Mouse (Mus musculus) forebrain, embryonic 11.5 days (tissue): ENCODE measurements at regions not wholly inside any gene's neighbourhood (a gene's known extent, or its start where the extent isn't known, plus 50 kb on each side); places are given as distances from the start of the nearest gene placed in this dataset.

Source experiments
- ATAC-seq: fragments of 200-750 bp; cut with Nextera tagmentation; replicated peaks from 2 replicates; pipeline ENCODE4 v1.8.0; 2017; ENCODE audit warnings: moderate TSS enrichment; ENCODE audit not compliant: low FRiP score
- DNase-seq: peaks from one replicate; pipeline ENCODE4 v3.0.0-alpha.2; 2017; ENCODE audit warnings: low spot score
- H3K27ac ChIP-seq: fragments of 300-500 bp; sonication (generic); 2 replicates; pipeline ENCODE4 v1.5.1; 2014; ENCODE audit warnings: low read depth, low read length
- H3K27me3 ChIP-seq: fragments of 300-500 bp; sonication (generic); 2 replicates; pipeline ENCODE4 v1.6.1; 2014; ENCODE audit warnings: mild to moderate bottlenecking, low read length, mixed read lengths; ENCODE audit not compliant: control insufficient read depth, insufficient read depth
- H3K36me3 ChIP-seq: fragments of 300-500 bp; sonication (generic); 2 replicates; pipeline ENCODE4 v1.6.1; 2014; ENCODE audit warnings: mild to moderate bottlenecking, low read length, moderate library complexity, mixed read lengths; ENCODE audit not compliant: control insufficient read depth, insufficient read depth
- H3K4me1 ChIP-seq: fragments of 300-500 bp; sonication (generic); replicated peaks from 2 replicates; pipeline ENCODE4 v1.6.1; 2014; ENCODE audit warnings: low read length, mixed read lengths; ENCODE audit not compliant: control insufficient read depth, insufficient read depth
- H3K4me2 ChIP-seq: fragments of 300-500 bp; sonication (generic); 2 replicates; pipeline ENCODE4 v1.6.1; 2014; ENCODE audit warnings: low read depth, mild to moderate bottlenecking, low read length, moderate library complexity, mixed read lengths; ENCODE audit not compliant: severe bottlenecking
- H3K4me3 ChIP-seq: fragments of 300-500 bp; sonication (generic); 2 replicates; pipeline ENCODE4 v1.5.1; 2014; ENCODE audit warnings: low read depth, low read length
- H3K9ac ChIP-seq: fragments of 300-500 bp; sonication (generic); 2 replicates; pipeline ENCODE4 v1.6.1; 2014; ENCODE audit warnings: low read length
- H3K9me3 ChIP-seq: fragments of 300-500 bp; sonication (generic); 2 replicates; pipeline ENCODE4 v1.6.1; 2016; ENCODE audit warnings: low read length, mixed read lengths; ENCODE audit not compliant: control insufficient read depth
- WGBS: fragments of 180-500 bp; shearing (Covaris S2); extraction: QIAGEN DNeasy Blood & Tissue Kit; methylation state at CpG from one replicate; pipeline ENCODE4 v1.1.7; 2014; 5-methylcytosine and 5-hydroxymethylcytosine counted together

- Histone ChIP-seq H3K9me3 (no peaks in the 10 kb centered on the region), H3K4me2 (no peak overlapping the region), H3K4me3 (no peak overlapping the region), H3K4me1 (no peaks in the 10 kb centered on the region), H3K9ac (no peak overlapping the region), H3K27me3 (no peaks in the 10 kb centered on the region), H3K36me3 (no peaks in the 10 kb centered on the region), H3K27ac (no peak overlapping the region)
- ATAC-seq (no peak), DNase-seq (no peak)
- WGBS: 80% methylated on average over 2 of the region's 2 CpGs
These were observed 337.0 kb upstream of the 4930452B06Rik start for GRCm38 (mm10) chr14:9003034-9003433.

GRCm38 (mm10) chr14:9000408-9001092, 334.5 kb upstream of the 4930452B06Rik start:
- DNase-seq (no peak), ATAC-seq (no peak)
- WGBS: 86% methylated on average over 3 of the region's 3 CpGs
- Histone ChIP-seq H3K9me3 (no peaks in the 10 kb centered on the region), H3K27me3 (no peaks in the 10 kb centered on the region), H3K27ac (no peak overlapping the region), H3K36me3 (no peaks in the 10 kb centered on the region), H3K4me3 (no peak overlapping the region), H3K4me2 (no peak overlapping the region), H3K4me1 (no peaks in the 10 kb centered on the region), H3K9ac (no peak overlapping the region)

- ATAC-seq: no peak
- no peaks in the 10 kb centered on the region for H3K9me3 ChIP-seq
- no peaks in the 10 kb centered on the region for H3K36me3 ChIP-seq
- 81% methylated on average over 1 of the region's 1 CpGs for WGBS
- H3K4me3 ChIP-seq: no peak overlapping the region
- no peak overlapping the region for H3K27ac ChIP-seq
- H3K9ac ChIP-seq: no peak overlapping the region
- no peaks in the 10 kb centered on the region for H3K27me3 ChIP-seq
- DNase-seq: no peak
- no peaks in the 10 kb centered on the region for H3K4me1 ChIP-seq
- no peak overlapping the region for H3K4me2 ChIP-seq
These were observed 333.8 kb upstream of the 4930452B06Rik start for GRCm38 (mm10) chr14:8999815-9000214.

- no peak overlapping the region for H3K4me3 ChIP-seq
- H3K27ac ChIP-seq: no peak overlapping the region
- H3K27me3 ChIP-seq: no peaks in the 10 kb centered on the region
- H3K4me2 ChIP-seq: no peak overlapping the region
- H3K4me1 ChIP-seq: no peaks in the 10 kb centered on the region
- ATAC-seq (no peak), DNase-seq (no peak)
- H3K36me3 ChIP-seq: no peaks in the 10 kb centered on the region
- no peak overlapping the region for H3K9ac ChIP-seq
- 97% methylated on average over 1 of the region's 1 CpGs for WGBS
- H3K9me3 ChIP-seq: no peaks in the 10 kb centered on the region
These were observed 327.4 kb upstream of the 4930452B06Rik start for GRCm38 (mm10) chr14:8993421-8993820.

DNA sequence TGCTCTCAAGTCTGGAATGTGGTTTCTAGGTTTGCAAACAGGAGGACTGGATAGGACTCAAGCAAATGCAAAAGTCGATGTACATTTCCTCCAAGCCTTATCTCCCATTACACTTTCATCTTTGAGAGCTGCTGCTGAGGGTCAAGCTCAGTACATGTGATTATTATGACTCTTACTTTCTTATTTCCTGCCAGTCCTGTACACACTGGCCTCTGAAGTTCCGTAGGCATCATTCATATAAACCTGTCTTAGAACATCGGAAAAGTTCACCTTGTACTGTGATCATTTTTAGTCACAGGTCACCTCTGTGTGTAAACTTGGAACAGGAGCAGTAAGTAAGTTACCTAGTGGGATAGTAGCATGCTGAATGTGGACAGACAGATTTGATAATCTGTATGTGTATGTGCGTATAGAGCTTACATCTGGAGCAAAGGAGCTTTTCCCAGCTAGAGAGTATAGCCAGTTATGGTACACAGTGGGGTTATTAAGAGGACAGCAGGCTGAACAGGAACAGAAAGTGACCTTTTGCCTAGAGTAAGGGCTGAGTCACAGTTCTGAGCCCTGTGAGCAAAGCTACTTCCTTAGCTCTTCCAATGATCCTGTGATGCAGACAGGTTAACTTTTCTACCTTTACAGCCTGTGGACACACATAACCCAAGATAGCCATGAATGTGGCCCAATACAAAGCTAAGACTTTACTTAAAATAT, 319.2 kb upstream of the 4930452B06Rik start:
- ATAC-seq (no peak), DNase-seq (no peak)
- no peaks in the 10 kb centered on the region for H3K4me1 ChIP-seq
- H3K27me3 ChIP-seq: no peaks in the 10 kb centered on the region
- H3K27ac ChIP-seq: no peak overlapping the region
- H3K9ac ChIP-seq: no peak overlapping the region
- no peaks in the 10 kb centered on the region for H3K9me3 ChIP-seq
- no peak overlapping the region for H3K4me3 ChIP-seq
- no peaks in the 10 kb centered on the region for H3K36me3 ChIP-seq
- H3K4me2 ChIP-seq: no peak overlapping the region
- WGBS: 93% methylated on average over 4 of the region's 4 CpGs

DNA sequence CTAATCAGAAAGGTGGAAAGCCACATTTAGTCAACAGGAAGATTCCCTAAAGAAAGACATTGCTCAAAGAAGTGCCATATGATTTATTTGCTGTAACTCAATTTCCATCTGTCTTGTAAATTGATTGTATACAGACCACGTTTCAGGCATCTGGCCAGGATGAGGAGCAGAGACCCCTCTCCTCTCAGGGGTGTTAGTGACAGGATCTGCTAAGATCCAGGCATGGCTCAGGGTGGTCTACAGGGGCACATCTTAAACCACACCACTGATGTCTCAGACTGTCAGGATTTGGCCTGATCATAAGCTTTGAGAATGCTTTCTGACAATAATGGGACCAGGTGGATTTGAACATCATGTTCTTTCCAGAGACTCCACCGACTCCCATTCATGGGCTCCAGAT, 295.5 kb upstream of the 4930452B06Rik start:
- Histone ChIP-seq H3K4me2 (no peak overlapping the region), H3K9ac (no peak overlapping the region), H3K4me3 (no peak overlapping the region), H3K27me3 (no peaks in the 10 kb centered on the region), H3K4me1 (no peaks in the 10 kb centered on the region), H3K27ac (no peak overlapping the region), H3K36me3 (no peaks in the 10 kb centered on the region), H3K9me3 (no peaks in the 10 kb centered on the region)
- DNase-seq (no peak), ATAC-seq (no peak)
- 75% methylated on average over 2 of the region's 2 CpGs for WGBS

- Histone ChIP-seq H3K4me2 (no peak overlapping the region), H3K27ac (no peak overlapping the region), H3K4me1 (no peaks in the 10 kb centered on the region), H3K36me3 (no peaks in the 10 kb centered on the region), H3K9me3 (no peaks in the 10 kb centered on the region), H3K9ac (no peak overlapping the region), H3K4me3 (no peak overlapping the region), H3K27me3 (no peaks in the 10 kb centered on the region)
- 43% methylated on average over 6 of the region's 6 CpGs for WGBS
- DNase-seq (no peak), ATAC-seq (no peak)
These were observed 286.9 kb upstream of the 4930452B06Rik start for GRCm38 (mm10) chr14:8952853-8953397.

DNA sequence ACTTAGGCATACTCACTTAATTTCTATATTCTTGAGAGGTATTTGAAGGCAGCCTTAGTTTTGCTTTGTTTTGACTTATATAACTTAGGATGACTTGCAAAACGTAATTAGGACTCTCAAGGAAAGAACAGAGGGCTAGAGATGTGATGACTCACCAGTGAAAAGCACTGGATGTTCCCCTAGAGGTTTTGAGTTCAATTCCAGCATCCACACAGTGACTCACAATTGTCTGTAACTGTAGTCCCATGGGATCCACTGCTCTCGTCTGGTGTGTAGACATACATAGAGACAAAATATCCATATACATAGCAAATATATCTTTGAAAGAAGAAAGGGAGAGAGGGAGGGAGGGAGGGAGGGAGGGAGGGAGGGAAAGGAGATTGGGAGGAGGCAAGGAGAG, 282.7 kb upstream of the 4930452B06Rik start:
- Histone ChIP-seq H3K27me3 (no peaks in the 10 kb centered on the region), H3K4me1 (no peaks in the 10 kb centered on the region), H3K4me2 (no peak overlapping the region), H3K27ac (no peak overlapping the region), H3K4me3 (no peak overlapping the region), H3K9me3 (no peaks in the 10 kb centered on the region), H3K36me3 (no peaks in the 10 kb centered on the region), H3K9ac (no peak overlapping the region)
- DNase-seq (no peak), ATAC-seq (no peak)
- WGBS: 63% methylated on average over 2 of the region's 2 CpGs
